Mouse (Mus musculus) CD8-positive naive resting alpha-beta T cell, adult 57 days (primary cell): ENCODE measurements around the gene Olfr694. TPM values are rescaled to one million over a fixed set of nuclear protein-coding genes. Genes with fewer than 3 reads are reported as not detected.

ENCODE experiments used
- total RNA-seq: library from RNA; stranded (reverse); gene quantifications from one replicate; pipeline ENCODE4 v1.2.4, GENCODE M21; 2023

Olfr694 gene
- total RNA-seq: not detected

DNA sequence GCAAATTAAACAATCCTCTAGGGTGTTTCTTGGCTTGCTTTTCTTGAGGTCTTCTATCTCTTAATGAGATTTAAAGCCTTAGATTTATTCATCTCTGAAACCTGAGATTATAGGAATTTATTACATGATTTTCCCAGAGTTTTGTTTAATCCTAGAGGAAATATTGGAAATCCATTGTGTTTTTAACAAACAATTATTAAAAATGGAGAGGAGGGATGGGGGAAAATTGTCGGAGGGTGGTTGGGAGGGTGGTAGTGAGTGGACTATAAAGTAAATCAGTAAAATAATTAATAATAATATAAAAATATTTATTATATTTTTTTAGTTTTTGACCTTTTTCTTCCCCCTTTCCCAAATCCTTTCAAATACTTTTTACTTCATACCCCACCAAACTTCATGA is at the start of gene Olfr694:
Olfr694 (minus strand) TSS at position 101 of the 400 bp plus-strand sequence.

GRCm38 (mm10) chr7:106716296-106716695 is 24.7 kb upstream of the Olfr694 start, which contains the start of gene Olfr695:
Gene Olfr695 (minus strand): TSS chr7:106716396.

GRCm38 (mm10) chr7:106680484-106680883 is 11.1 kb downstream of the Olfr694 start, which contains the start of gene Olfr693:
Gene Olfr693 (minus strand): TSS chr7:106680584.

Other genes with a start within 250 kb of the Olfr694 start
- not detected for gene Olfr693, start 11.2 kb downstream of the Olfr694 start, total RNA-seq
- not detected for gene Olfr695, start 24.6 kb upstream of the Olfr694 start, total RNA-seq
- not detected for gene Olfr697, start 50.6 kb upstream of the Olfr694 start, total RNA-seq
- gene Olfr698, start 63.6 kb upstream of the Olfr694 start, total RNA-seq: not detected
- gene Olfr699, start 101.4 kb upstream of the Olfr694 start, total RNA-seq: not detected
- gene Olfr700, start 117.0 kb upstream of the Olfr694 start, total RNA-seq: not detected
- gene Olfr701, start 122.3 kb upstream of the Olfr694 start, total RNA-seq: not detected
- not detected for gene Olfr702, start 142.1 kb upstream of the Olfr694 start, total RNA-seq
- not detected for gene Olfr703, start 151.5 kb upstream of the Olfr694 start, total RNA-seq
- not detected for gene Olfr704, start 171.4 kb upstream of the Olfr694 start, total RNA-seq
- not detected for gene Olfr705, start 185.1 kb upstream of the Olfr694 start, total RNA-seq
- not detected for gene Olfr706, start 196.3 kb upstream of the Olfr694 start, total RNA-seq
- gene Olfr707, start 209.4 kb upstream of the Olfr694 start, total RNA-seq: not detected
- not detected for gene Olfr1532-ps1, start 216.2 kb upstream of the Olfr694 start, total RNA-seq
- gene Olfr709-ps1, start 240.4 kb upstream of the Olfr694 start, total RNA-seq: 0.12 TPM